Mouse (Mus musculus): ENCODE measurements around the gene Slc30a9. TPM values are rescaled to one million over a fixed set of nuclear protein-coding genes. Genes with fewer than 3 reads are reported as not detected.

The Slc30a9 gene
- polyA plus RNA-seq (2012; rRNA removed), result 16.9 and 17.1 TPM in 2 replicates

DNA sequence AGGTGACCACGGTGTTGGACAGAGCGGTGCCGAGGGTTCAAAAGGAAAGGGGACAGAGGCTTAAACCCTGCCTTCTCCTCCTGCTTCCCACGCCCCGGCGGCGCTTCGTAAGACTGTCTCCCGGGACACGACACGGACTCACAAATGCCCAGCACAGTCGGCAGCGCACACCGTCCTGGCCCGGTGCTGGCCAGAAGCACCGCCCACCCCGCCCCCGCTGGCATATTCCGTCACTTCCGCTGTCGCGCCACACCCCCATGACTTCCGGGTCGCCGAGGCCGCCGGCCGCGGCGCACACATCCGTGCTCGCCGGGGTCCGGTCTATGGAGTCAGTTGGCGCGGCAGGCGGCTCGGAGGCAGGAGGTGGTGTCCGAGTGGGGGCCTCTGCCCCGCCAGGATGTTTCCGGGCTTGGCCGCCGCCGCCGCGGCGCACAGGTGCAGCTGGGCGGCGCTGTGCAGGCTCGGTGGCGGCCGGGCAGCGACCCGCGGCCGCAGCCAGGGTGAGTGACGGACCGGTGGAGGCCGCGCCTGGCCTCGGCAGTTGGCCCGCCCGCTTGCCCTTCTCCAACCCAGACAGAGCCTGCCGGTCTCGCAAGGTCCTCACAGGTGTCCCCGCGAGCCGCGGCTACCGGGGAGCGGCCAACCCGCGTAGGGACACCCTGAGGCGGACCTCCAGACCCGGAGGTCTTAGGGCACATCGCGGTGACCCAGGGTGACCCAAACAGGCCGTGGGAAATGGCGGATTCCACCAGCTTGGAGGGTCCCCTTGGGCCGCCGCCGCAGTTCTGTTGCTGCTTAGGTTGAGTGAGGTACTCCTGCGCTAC is at the start of gene Slc30a9:
Gene Slc30a9 (plus strand): TSS at position 258 of the 824 bp plus-strand sequence.

DNA sequence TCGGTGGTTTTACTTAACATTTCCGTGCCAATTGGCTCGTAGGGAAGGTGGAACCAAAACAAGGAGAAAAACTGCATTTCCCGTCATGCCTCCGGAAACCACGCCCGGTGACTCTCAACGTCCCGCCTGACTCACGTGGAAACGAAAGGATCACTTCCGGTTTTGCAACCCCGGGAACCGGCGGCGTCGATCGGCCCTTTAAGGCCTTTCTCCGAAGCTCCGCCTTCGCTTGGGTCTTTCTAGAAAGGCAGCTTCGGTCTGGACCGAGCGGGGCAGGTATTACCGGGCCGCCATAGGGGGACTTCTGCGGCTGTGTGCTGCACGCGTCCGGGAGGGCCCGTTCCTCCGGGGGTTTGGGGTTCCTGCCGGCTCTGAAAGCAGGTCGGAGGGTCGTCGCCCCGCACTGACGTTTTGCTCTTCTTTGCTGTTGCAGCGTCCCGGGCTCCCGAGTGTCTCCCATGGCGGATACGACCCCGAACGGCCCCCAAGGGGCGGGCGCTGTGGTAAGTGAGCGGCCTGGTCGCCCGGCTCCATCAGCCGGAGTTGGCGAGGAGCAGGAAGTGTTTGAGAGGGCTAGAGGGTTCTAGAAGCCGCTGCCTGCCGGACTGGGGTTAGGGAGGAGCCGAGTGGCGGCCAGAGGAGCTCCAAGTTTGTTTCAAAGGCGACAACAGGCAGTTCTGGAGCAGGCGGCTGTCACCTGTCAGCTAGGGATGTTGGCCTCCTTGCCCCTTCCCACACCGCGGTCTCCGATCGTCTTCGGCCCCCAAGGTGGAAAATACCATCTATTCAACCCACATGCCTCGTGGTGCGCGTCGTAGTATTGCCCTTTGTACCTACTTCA is 46.0 kb upstream of the Slc30a9 start, which contains the start of gene Tmem33:
Gene Tmem33 (plus strand): TSS at position 35 of the 841 bp plus-strand sequence.

Other genes starting within 250 kb of the Slc30a9 start
- 0.01 TPM in 1 of 2 replicates, not detected in the other for gene Phox2b, start 207.7 kb upstream of the Slc30a9 start, polyA plus RNA-seq (2012; rRNA removed)
- 48.3 and 50.9 TPM in 2 replicates for gene Tmem33, start 46.4 kb upstream of the Slc30a9 start, polyA plus RNA-seq (2012; rRNA removed)
- 0.19 and 0.21 TPM in 2 replicates for gene Bend4, start 121.4 kb downstream of the Slc30a9 start, polyA plus RNA-seq (2012; rRNA removed)

All from liver, embryonic 18 days (tissue).